Mouse (Mus musculus) brain, adult 2 months (tissue): ENCODE measurements around the gene Wfdc2.

Experiments
- DNase-seq: peaks from one replicate; pipeline ENCODE4 v3.0.0; 2011; ENCODE audit warnings: low read depth, low spot score

Gene Wfdc2

GRCm38 (mm10) chr2:164562391-164563188 is at the start of gene Wfdc2:
TSS of gene Wfdc2 (plus strand) at chr2:164562413.
- DNase-seq: no peak

GRCm38 (mm10) chr2:164513389-164513788 is 48.8 kb upstream of the Wfdc2 start:
- no peak for DNase-seq

DNA sequence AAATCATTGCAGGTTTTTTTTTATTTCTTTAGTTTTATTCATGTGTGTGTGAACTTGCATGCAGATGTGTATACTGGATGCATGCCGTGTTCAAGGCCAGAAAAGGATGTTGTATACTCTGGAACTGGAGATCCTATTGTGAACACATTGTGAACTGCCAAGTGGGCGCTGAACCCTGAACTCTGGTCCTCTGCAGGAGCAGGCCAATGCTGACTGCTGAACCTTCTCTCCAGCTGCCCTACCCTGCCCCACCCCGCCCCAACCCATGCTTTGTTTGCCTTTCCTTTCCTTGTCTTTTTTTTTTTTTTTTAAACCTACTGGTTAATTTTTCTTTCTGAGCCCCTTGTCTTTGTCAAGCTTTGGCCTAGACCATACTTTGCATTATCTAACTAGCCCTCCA is 47.3 kb upstream of the Wfdc2 start:
- DNase-seq: no peak

DNA sequence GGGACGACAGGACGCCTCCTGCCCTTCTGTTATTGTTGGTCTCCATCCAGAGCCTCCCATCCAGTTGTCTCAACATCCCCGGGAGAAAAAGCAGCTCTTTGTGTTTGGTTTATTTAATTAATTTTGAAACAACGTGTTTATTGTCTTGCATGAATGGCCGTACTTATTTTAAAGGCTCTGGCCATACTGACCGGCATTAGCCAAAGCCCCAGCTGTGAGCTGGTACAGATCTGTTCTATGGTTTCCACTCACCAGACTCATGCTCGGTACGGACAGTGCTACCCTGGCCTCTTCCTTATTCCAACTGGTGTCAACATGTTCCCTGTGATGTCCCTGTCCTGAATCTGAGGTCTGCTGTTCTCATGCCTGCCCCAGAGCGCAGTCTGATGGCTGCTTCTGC is 46.3 kb upstream of the Wfdc2 start:
- DNase-seq: peak; percentile 92

DNA sequence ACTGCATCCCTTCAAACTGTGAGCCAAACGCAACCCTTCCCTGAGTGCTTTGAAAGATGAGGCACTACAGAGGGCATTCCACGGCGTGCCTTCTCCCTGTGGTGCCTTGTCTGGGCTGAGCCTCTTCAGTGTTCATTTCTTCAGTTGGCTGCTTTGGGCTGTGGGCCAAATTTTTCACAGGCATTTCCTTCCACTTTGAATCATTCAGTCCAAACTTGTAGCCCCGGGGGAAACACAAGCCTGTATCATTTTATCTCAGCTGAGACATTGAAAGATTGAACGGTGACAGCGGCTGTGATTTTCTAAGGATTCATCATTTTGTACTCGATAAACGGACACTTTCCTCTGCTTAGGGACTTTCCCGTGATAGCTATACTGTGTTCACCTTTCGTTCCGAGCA is 45.6 kb upstream of the Wfdc2 start:
- no peak for DNase-seq

DNA sequence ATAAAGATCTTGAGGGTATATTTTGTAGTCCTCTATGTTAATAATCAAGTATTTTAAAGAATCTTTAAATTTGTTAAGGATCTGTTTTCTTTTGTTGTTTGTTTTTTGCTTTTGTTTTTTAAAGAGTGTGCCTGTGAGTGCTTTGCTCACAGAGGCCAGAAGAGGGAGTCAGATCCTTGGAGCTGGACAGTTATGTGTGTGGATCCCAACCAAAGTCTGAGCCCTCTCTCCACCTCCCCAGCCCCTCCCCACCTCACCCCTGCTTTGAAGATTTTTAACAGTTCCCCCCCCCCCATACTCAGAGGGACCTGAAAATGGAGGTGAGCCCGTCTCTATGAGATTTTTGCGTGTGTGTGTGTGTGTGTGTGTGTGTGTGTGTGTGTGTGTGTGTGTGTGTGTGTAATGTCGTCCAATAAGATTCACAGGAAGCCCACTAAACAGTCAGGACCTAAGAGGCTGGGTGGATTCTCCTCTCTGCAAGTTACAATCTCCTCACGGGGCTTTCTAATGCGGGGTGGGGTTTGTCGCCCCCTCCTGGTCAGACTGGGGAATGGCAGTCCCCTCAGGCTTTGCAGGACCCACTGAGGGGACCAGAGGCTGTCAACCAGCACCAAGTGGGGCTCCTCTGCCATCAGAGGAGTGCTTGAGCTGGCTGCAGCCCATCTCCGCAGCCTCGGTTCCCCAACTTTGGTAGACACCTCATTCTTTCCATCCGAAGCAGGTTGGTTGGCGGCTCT is 44.6 kb upstream of the Wfdc2 start:
- peak; percentile 61 for DNase-seq

- peak; percentile 40 for DNase-seq
Observed at GRCm38 (mm10) chr2:164518266-164519170, 43.7 kb upstream of the Wfdc2 start.

- DNase-seq: no peak
Observed at GRCm38 (mm10) chr2:164519171-164519526, 43.1 kb upstream of the Wfdc2 start.

GRCm38 (mm10) chr2:164520782-164521181 is 41.4 kb upstream of the Wfdc2 start:
- peak; percentile 68 for DNase-seq

DNA sequence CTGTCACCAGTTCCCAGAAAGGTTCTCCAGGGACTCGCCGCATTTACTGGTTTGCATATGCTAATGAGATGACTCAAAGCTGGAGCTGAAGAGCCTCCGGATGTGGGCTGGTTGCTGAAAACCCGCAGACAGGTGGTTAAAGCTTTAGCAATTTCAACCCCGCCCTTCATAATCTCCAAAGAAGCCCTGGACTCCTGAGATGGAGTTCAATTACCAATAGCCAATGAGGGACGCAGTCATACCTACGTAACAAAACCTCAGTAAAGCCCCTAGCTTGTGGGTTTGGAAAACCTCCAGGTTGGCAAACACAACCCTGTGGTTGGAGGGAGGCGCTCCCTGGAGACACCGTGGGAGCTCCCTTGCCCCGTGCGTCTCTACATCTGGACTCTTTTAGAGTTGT is 40.4 kb upstream of the Wfdc2 start:
- DNase-seq: peak; percentile 63

DNA sequence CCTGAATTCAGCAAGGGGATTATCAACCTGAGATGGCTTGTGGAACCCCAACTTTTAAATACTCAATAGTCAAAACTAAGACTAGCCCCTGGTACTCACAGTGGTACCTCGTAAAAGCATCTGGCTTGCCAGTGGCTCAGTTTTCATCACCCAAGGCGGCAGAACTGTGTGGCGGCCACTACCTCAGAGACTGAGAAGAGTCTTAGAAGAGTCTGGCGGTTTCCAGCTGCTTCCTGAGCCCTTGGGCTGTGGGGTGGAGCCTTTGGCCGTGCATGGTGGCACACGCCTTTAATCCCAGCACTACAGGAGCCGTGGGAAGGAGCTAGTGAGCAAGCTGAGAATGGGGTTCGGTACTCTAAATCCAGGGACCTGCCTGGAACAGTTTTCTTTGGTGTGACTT is 39.9 kb upstream of the Wfdc2 start:
- DNase-seq: no peak

GRCm38 (mm10) chr2:164523301-164523773 is 38.9 kb upstream of the Wfdc2 start:
- peak; percentile 31 for DNase-seq

- DNase-seq: no peak
Observed at GRCm38 (mm10) chr2:164528557-164528956, 33.7 kb upstream of the Wfdc2 start.

DNA sequence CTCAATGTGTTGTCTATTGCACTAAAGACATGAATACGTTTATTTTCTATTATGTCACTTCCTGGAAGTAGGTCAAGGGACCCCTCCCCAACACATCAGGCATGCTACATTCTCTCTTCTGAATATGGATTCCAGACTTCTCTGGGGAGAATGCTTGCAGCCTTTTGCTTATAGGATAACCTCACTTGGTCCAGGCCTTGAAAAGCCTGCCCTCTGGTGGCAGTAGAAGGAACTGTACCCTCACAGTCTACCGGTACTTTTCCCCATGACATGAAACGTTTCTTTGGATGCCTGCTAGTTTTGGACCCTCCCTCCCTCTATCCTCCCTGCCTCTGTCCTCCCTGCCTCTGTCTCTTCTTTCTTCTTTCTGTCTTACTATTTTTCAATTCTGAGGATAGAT is 31.0 kb upstream of the Wfdc2 start:
- DNase-seq: peak; percentile 80

GRCm38 (mm10) chr2:164534315-164534714 is 27.9 kb upstream of the Wfdc2 start:
- no peak for DNase-seq

- DNase-seq: no peak
Observed at GRCm38 (mm10) chr2:164537003-164537402, 25.2 kb upstream of the Wfdc2 start.

GRCm38 (mm10) chr2:164540652-164541427 is 21.4 kb upstream of the Wfdc2 start:
- no peak for DNase-seq

GRCm38 (mm10) chr2:164542132-164542531 is 20.1 kb upstream of the Wfdc2 start:
- peak; percentile 59 for DNase-seq

- no peak for DNase-seq
Observed at GRCm38 (mm10) chr2:164542598-164542997, 19.6 kb upstream of the Wfdc2 start.

- DNase-seq: no peak
Observed at GRCm38 (mm10) chr2:164543745-164544144, 18.5 kb upstream of the Wfdc2 start.

GRCm38 (mm10) chr2:164544454-164545097 is 17.6 kb upstream of the Wfdc2 start:
- no peak for DNase-seq
